Mouse (Mus musculus): ENCODE measurements around the gene Khdc4. TPM values are rescaled to one million over a fixed set of nuclear protein-coding genes. Genes with fewer than 3 reads are reported as not detected.

The Khdc4 gene
- total and polyA plus RNA-seq, 3 experiments, result 35.2 to 56.6 (median 53.6) TPM

DNA sequence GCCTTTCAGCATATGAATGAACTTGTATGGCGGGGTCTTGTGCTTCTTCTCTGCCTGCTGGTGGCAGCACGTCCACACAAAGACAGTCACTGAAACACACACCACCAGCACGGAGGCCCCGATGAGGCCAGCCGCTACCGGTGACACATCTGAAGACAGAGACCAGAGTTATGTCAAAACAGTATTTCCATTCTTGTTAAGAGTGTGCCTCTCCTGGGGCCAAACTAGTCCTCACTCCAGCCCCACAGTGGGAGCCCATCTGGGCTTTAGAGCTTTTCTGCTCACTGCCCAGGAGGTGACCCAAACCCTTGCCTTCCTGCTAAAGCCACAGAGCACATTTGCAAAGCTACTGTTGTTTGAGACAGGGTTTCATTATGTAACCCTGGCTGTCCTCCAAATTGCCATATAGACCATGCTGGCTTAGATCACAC lies 76.8 kb downstream of the Khdc4 start (continued):
- TF ChIP-seq MXI1 (IDR thresholded peaks at IDR 0.05; ENCODE audit: low read depth, low read length) (no peak), MAZ (IDR thresholded peaks at IDR 0.05; ENCODE audit: low read depth, low read length) (no peak), TBP (conservative IDR thresholded peaks at IDR 0.05; ENCODE audit: low read depth, low read length) (no peak), MAX (IDR thresholded peaks at IDR 0.05; ENCODE audit: low read length) (no peak), UBTF (IDR thresholded peaks at IDR 0.05; ENCODE audit: low read depth, low read length) (no peak), SIN3A (IDR thresholded peaks at IDR 0.05; ENCODE audit: low read length) (no peak), E2F4 (IDR thresholded peaks at IDR 0.05; ENCODE audit: insufficient replicate concordance, low read depth, low read length) (no peak), MAFK (IDR thresholded peaks at IDR 0.05; ENCODE audit: insufficient replicate concordance, low read length) (no peak), CTCF (conservative IDR thresholded peaks at IDR 0.05 in 1 of 2, IDR thresholded peaks at IDR 0.05 in 1 of 2; ENCODE audit: low read depth in 2 of 2, low read length in 2 of 2) (peak in 1 of 2 experiments; percentile 84; a peak in 2 of 4 replicates), RAD21 (IDR thresholded peaks at IDR 0.05; ENCODE audit: low read depth, low read length) (peak; percentile 87), ZMIZ1 (IDR thresholded peaks at IDR 0.05; ENCODE audit: low read depth, low read length) (no peak), ETS1 (conservative IDR thresholded peaks at IDR 0.05; ENCODE audit: low read depth, low read length) (peak; percentile 11; the same call in 1 of the 2 replicates), KAT2A (IDR thresholded peaks at IDR 0.05; ENCODE audit: insufficient replicate concordance, low read length) (no peak), RCOR1 (conservative IDR thresholded peaks at IDR 0.05; ENCODE audit: low read depth, low read length) (no peak), SMC3 (IDR thresholded peaks at IDR 0.05; ENCODE audit: low read depth, low read length) (peak; percentile 56), USF2 (conservative IDR thresholded peaks at IDR 0.05; ENCODE audit: low read depth, low read length) (no peak), BHLHE40 (IDR thresholded peaks at IDR 0.05; ENCODE audit: low read depth, low read length) (no peak; the same call in 1 of the 2 replicates), PAX5 (IDR thresholded peaks at IDR 0.05; ENCODE audit: low read length) (no peak), MEF2A (IDR thresholded peaks at IDR 0.05; ENCODE audit: borderline replicate concordance, low read depth, low read length) (peak; percentile 70), NRF1 (IDR thresholded peaks at IDR 0.05; ENCODE audit: low read depth, low read length) (0 out of 2 replicates have a peak, but pooled peaks have one; percentile 22), CHD2 (IDR thresholded peaks at IDR 0.05; ENCODE audit: low read length) (no peak), HCFC1 (IDR thresholded peaks at IDR 0.05; ENCODE audit: low read depth, low read length) (no peak)

Other genes with a start within 250 kb of the Khdc4 start
- gene Sema4a, start 224.6 kb upstream of the Khdc4 start, total RNA-seq (2012; rRNA removed), result 4.5 and 4.7 TPM in 2 replicates
- 2.3 and 3.5 TPM in 2 replicates for gene Sema4a, start 224.6 kb upstream of the Khdc4 start, total RNA-seq (2014; rRNA removed)
- gene Sema4a, start 224.6 kb upstream of the Khdc4 start, polyA plus RNA-seq (2012; ENCODE audit: insufficient read length, low read depth), result 7.1 and 7.9 TPM in 2 replicates
- 60.7 and 67.7 TPM in 2 replicates for gene Lmna, start 175.8 kb upstream of the Khdc4 start, total RNA-seq (2012; rRNA removed)
- gene Lmna, start 175.8 kb upstream of the Khdc4 start, total RNA-seq (2014; rRNA removed), result 16.1 and 19.8 TPM in 2 replicates
- 17.2 and 21.5 TPM in 2 replicates for gene Lmna, start 175.8 kb upstream of the Khdc4 start, polyA plus RNA-seq (2012; ENCODE audit: insufficient read length, low read depth)
- 3.4 and 4.9 TPM in 2 replicates for gene Mex3a, start 153.4 kb upstream of the Khdc4 start, total RNA-seq (2012; rRNA removed)
- gene Mex3a, start 153.4 kb upstream of the Khdc4 start, total RNA-seq (2014; rRNA removed), result 0.86 and 1.1 TPM in 2 replicates
- gene Mex3a, start 153.4 kb upstream of the Khdc4 start, polyA plus RNA-seq (2012; ENCODE audit: insufficient read length, low read depth), result 2.0 and 2.5 TPM in 2 replicates
- gene Rab25, start 137.5 kb upstream of the Khdc4 start, total RNA-seq (2012; rRNA removed), result 4.1 and 7.1 TPM in 2 replicates
- 0.76 and 0.79 TPM in 2 replicates for gene Rab25, start 137.5 kb upstream of the Khdc4 start, total RNA-seq (2014; rRNA removed)
- gene Rab25, start 137.5 kb upstream of the Khdc4 start, polyA plus RNA-seq (2012; ENCODE audit: insufficient read length, low read depth), result 1.8 and 2.0 TPM in 2 replicates
- 73.2 and 96.6 TPM in 2 replicates for gene Lamtor2, start 132.7 kb upstream of the Khdc4 start, total RNA-seq (2012; rRNA removed)
- 42.3 and 44.0 TPM in 2 replicates for gene Lamtor2, start 132.7 kb upstream of the Khdc4 start, total RNA-seq (2014; rRNA removed)
- gene Lamtor2, start 132.7 kb upstream of the Khdc4 start, polyA plus RNA-seq (2012; ENCODE audit: insufficient read length, low read depth), result 56.0 and 83.9 TPM in 2 replicates
- gene Ubqln4, start 132.0 kb upstream of the Khdc4 start, total RNA-seq (2012; rRNA removed), result 39.6 and 47.3 TPM in 2 replicates
- 22.4 and 22.8 TPM in 2 replicates for gene Ubqln4, start 132.0 kb upstream of the Khdc4 start, total RNA-seq (2014; rRNA removed)
- gene Ubqln4, start 132.0 kb upstream of the Khdc4 start, polyA plus RNA-seq (2012; ENCODE audit: insufficient read length, low read depth), result 55.7 and 62.2 TPM in 2 replicates
- 364 and 435 TPM in 2 replicates for gene Ssr2, start 109.9 kb upstream of the Khdc4 start, total RNA-seq (2012; rRNA removed)
- gene Ssr2, start 109.9 kb upstream of the Khdc4 start, total RNA-seq (2014; rRNA removed), result 325 and 377 TPM in 2 replicates
- 307 and 346 TPM in 2 replicates for gene Ssr2, start 109.9 kb upstream of the Khdc4 start, polyA plus RNA-seq (2012; ENCODE audit: insufficient read length, low read depth)
- gene Arhgef2, start 79.8 kb upstream of the Khdc4 start, total RNA-seq (2012; rRNA removed), result 40.0 and 43.9 TPM in 2 replicates
- gene Arhgef2, start 79.8 kb upstream of the Khdc4 start, total RNA-seq (2014; rRNA removed), result 15.0 and 18.5 TPM in 2 replicates
- 31.4 and 43.1 TPM in 2 replicates for gene Arhgef2, start 79.8 kb upstream of the Khdc4 start, polyA plus RNA-seq (2012; ENCODE audit: insufficient read length, low read depth)
- 0.08 TPM in 1 of 2 replicates, not detected in the other for gene Rxfp4, start 32.7 kb upstream of the Khdc4 start, total RNA-seq (2012; rRNA removed)
- gene Rxfp4, start 32.7 kb upstream of the Khdc4 start, total RNA-seq (2014; rRNA removed), result not detected in 2 replicates
- gene Rxfp4, start 32.7 kb upstream of the Khdc4 start, polyA plus RNA-seq (2012; ENCODE audit: insufficient read length, low read depth), result not detected in 2 replicates
- 21.4 and 23.7 TPM in 2 replicates for gene Rit1, start 31.0 kb downstream of the Khdc4 start, total RNA-seq (2012; rRNA removed)
- gene Rit1, start 31.0 kb downstream of the Khdc4 start, total RNA-seq (2014; rRNA removed), result 28.7 and 29.1 TPM in 2 replicates
- 18.4 and 20.6 TPM in 2 replicates for gene Rit1, start 31.0 kb downstream of the Khdc4 start, polyA plus RNA-seq (2012; ENCODE audit: insufficient read length, low read depth)
- gene Syt11, start 89.4 kb downstream of the Khdc4 start, total RNA-seq (2012; rRNA removed), result 3.8 and 4.5 TPM in 2 replicates
- gene Syt11, start 89.4 kb downstream of the Khdc4 start, total RNA-seq (2014; rRNA removed), result 5.4 and 5.7 TPM in 2 replicates
- 8.2 and 8.8 TPM in 2 replicates for gene Syt11, start 89.4 kb downstream of the Khdc4 start, polyA plus RNA-seq (2012; ENCODE audit: insufficient read length, low read depth)
- 26.4 and 29.3 TPM in 2 replicates for gene Gon4l, start 149.4 kb downstream of the Khdc4 start, total RNA-seq (2012; rRNA removed)
- 15.9 and 16.5 TPM in 2 replicates for gene Gon4l, start 149.4 kb downstream of the Khdc4 start, total RNA-seq (2014; rRNA removed)
- gene Gon4l, start 149.4 kb downstream of the Khdc4 start, polyA plus RNA-seq (2012; ENCODE audit: insufficient read length, low read depth), result 32.9 and 35.5 TPM in 2 replicates
- gene Msto1, start 228.2 kb downstream of the Khdc4 start, total RNA-seq (2012; rRNA removed), result 59.7 and 71.2 TPM in 2 replicates
- gene Msto1, start 228.2 kb downstream of the Khdc4 start, total RNA-seq (2014; rRNA removed), result 63.5 and 70.7 TPM in 2 replicates
- 70.2 and 72.7 TPM in 2 replicates for gene Msto1, start 228.2 kb downstream of the Khdc4 start, polyA plus RNA-seq (2012; ENCODE audit: insufficient read length, low read depth)

Measured in CH12.LX (cell line).